Mouse (Mus musculus) c-Kit-negative CD71-positive TER-119-positive erythroid progenitor cells, embryonic 14.5 days (primary cell): ENCODE measurements around the gene Eaf2.

Experiments
- DNase-seq: peaks from one replicate; pipeline ENCODE4 v3.0.0-alpha.2; 2013; ENCODE audit warnings: low read depth, low spot score

Eaf2 gene

GRCm38 (mm10) chr16:36770191-36770771 lies 104.5 kb downstream of the Eaf2 start:
- DNase-seq = no peak

GRCm38 (mm10) chr16:36751979-36752378 lies 122.8 kb downstream of the Eaf2 start:
- no peak for DNase-seq

DNA sequence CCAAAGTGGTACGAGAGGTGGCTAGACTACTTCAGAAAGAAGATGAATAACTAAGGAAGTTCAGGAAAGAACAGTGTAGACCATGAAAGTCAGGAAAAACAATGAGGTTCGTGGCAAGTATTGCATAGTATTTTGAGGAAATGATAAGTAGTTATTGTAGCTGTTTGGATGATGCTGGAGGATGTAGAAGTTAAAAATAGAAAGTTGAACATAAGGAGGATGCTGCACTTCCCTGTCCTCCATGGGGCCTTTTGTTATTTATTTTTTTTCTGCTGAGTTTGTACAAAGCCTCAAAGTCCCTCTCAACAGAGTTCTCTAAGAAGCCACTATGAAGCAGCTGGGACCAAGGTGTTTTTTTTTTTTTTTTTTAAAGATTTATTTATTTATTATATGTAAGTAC lies 127.0 kb downstream of the Eaf2 start:
- DNase-seq = no peak

GRCm38 (mm10) chr16:36747068-36747467 lies 127.7 kb downstream of the Eaf2 start:
- no peak for DNase-seq

GRCm38 (mm10) chr16:36743580-36743979 lies 131.2 kb downstream of the Eaf2 start:
- DNase-seq = no peak
